Mouse (Mus musculus): ENCODE measurements around the gene Zbtb41. TPM values are rescaled to one million over a fixed set of nuclear protein-coding genes. Genes with fewer than 3 reads are reported as not detected.

Zbtb41 gene
- total and polyA plus RNA-seq, 3 experiments: 7.6 to 9.3 TPM; not detected in 1

DNA sequence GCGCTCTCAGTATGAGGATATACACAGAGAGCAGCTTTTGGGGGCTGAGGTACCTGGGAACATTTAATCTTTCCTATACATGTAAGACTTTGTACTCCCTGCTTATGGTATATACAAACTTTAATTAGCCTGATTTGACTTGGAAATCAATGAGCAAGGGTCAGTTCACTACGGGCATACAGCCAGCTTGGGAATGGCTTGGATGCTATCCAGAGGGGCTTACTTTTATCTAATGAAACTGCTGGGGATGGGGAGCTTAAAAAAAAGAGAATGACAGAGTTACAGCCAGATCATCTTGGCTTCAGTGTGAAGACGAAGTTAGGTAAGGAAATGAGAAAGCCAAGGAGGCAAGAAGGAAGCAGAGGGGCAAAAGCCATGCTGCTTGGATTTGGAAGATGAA, 2.9 kb downstream of the Zbtb41 start:
- Histone ChIP-seq H3K9ac (ENCODE audit: control insufficient read depth, low read depth, low read length, poor library complexity, severe bottlenecking) (no peak overlapping the region), H3K9me3 (replicated peaks; ENCODE audit: insufficient read depth, low read length) (no peaks in the 10 kb centered on the region), H3K4me3 (ENCODE audit: control insufficient read depth in 1 of 2, insufficient read depth in 1 of 2, low read depth in 2 of 2, low read length in 2 of 2) (no peak overlapping the region), H3K27me3 (ENCODE audit: control insufficient read depth in 1 of 2, insufficient read depth in 2 of 2, low read length in 2 of 2) (no peaks in the 10 kb centered on the region), H3K4me1 (ENCODE audit: control insufficient read depth in 1 of 2, insufficient read depth in 2 of 2, low read length in 2 of 2) (peaks cover 5 to 16% of the 10 kb centered on the region in 2 experiments), H3K79me2 (ENCODE audit: control insufficient read depth, insufficient read depth, low read length, poor library complexity) (peaks cover 27% of the 10 kb centered on the region), H3K36me3 (ENCODE audit: control insufficient read depth in 1 of 2, insufficient read depth in 2 of 2, low read length in 2 of 2) (peaks cover 6 to 19% of the 10 kb centered on the region in 2 experiments), H3K27ac (ENCODE audit: control insufficient read depth, low read depth, low read length) (no peak overlapping the region)
- no peak for DNase-seq (ENCODE audit: low read depth, low spot score)
- no peak for TF ChIP-seq UBTF (IDR thresholded peaks at IDR 0.05; ENCODE audit: borderline replicate concordance, insufficient read depth, low read depth, low read length)
- TF ChIP-seq ZMIZ1 (IDR thresholded peaks at IDR 0.05; ENCODE audit: low read depth, low read length): no peak
- no peak for TF ChIP-seq MYB (IDR thresholded peaks at IDR 0.05; ENCODE audit: low read depth, low read length)
- TF ChIP-seq MYC (IDR thresholded peaks at IDR 0.05; ENCODE audit: low read depth, low read length): no peak
- TF ChIP-seq MAX (IDR thresholded peaks at IDR 0.05; ENCODE audit: low read length): no peak
- no peak for TF ChIP-seq MAFK (IDR thresholded peaks at IDR 0.05; ENCODE audit: borderline replicate concordance, low read depth, low read length)
- no peak for TF ChIP-seq MEF2A (IDR thresholded peaks at IDR 0.05; ENCODE audit: extremely low read depth, insufficient replicate concordance, low read depth, low read length, poor library complexity, severe bottlenecking)
- TF ChIP-seq CHD2 (IDR thresholded peaks at IDR 0.05; ENCODE audit: low read length): no peak
- TF ChIP-seq USF1 (IDR thresholded peaks at IDR 0.05; ENCODE audit: low read depth, low read length): no peak
- TF ChIP-seq ZKSCAN1 (IDR thresholded peaks at IDR 0.05; ENCODE audit: low read depth, low read length): no peak

DNA sequence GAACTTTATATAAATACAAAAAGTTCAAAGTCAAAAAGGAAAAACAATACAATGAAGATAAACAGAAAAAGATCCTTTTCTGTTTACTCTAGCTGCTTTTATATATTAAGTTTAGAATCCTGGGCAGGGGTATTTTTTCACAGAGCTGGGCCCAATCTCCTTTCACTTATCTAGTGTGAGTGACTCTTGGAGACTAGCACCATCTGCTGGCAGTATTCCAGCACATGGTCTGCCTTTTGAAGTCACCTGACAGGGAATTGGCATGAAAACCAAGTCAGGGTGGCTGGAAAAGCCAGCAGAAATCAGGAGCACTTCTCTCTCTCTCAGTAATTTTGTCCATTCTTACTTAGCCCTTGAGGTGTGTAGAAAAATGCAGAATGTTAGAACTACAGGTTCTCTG, 16.3 kb downstream of the Zbtb41 start:
- Histone ChIP-seq H3K4me1 (ENCODE audit: control insufficient read depth in 1 of 2, insufficient read depth in 2 of 2, low read length in 2 of 2) (no peaks in the 10 kb centered on the region), H3K27me3 (ENCODE audit: control insufficient read depth in 1 of 2, insufficient read depth in 2 of 2, low read length in 2 of 2) (no peaks in the 10 kb centered on the region), H3K9me3 (replicated peaks; ENCODE audit: insufficient read depth, low read length) (no peaks in the 10 kb centered on the region), H3K36me3 (ENCODE audit: control insufficient read depth in 1 of 2, insufficient read depth in 2 of 2, low read length in 2 of 2) (peaks cover 0 to 42% of the 10 kb centered on the region in 2 experiments; a peak in 3 of 4 replicates), H3K9ac (ENCODE audit: control insufficient read depth, low read depth, low read length, poor library complexity, severe bottlenecking) (no peak overlapping the region), H3K27ac (ENCODE audit: control insufficient read depth, low read depth, low read length) (no peak overlapping the region), H3K79me2 (ENCODE audit: control insufficient read depth, insufficient read depth, low read length, poor library complexity) (no peaks in the 10 kb centered on the region), H3K4me3 (ENCODE audit: control insufficient read depth in 1 of 2, insufficient read depth in 1 of 2, low read depth in 2 of 2, low read length in 2 of 2) (no peak overlapping the region)
- peak; percentile 54 for DNase-seq (ENCODE audit: low read depth, low spot score)
- TF ChIP-seq SMC3 (IDR thresholded peaks at IDR 0.05; ENCODE audit: low read depth, low read length): peak; percentile 25; the same call in 1 of the 2 replicates
- no peak for TF ChIP-seq MEF2A (IDR thresholded peaks at IDR 0.05; ENCODE audit: extremely low read depth, insufficient replicate concordance, low read depth, low read length, poor library complexity, severe bottlenecking)
- no peak for TF ChIP-seq NELFE (IDR thresholded peaks at IDR 0.05; ENCODE audit: low read depth, low read length)
- no peak for TF ChIP-seq HCFC1 (IDR thresholded peaks at IDR 0.05; ENCODE audit: low read depth, low read length)
- TF ChIP-seq MYC (IDR thresholded peaks at IDR 0.05; ENCODE audit: low read depth, low read length): no peak
- no peak for TF ChIP-seq TCF12 (IDR thresholded peaks at IDR 0.05; ENCODE audit: low read depth, low read length)
- TF ChIP-seq ZMIZ1 (IDR thresholded peaks at IDR 0.05; ENCODE audit: low read depth, low read length): no peak
- TF ChIP-seq E2F4 (IDR thresholded peaks at IDR 0.05; ENCODE audit: borderline replicate concordance, low read depth, low read length): no peak
- no peak for TF ChIP-seq KAT2A (conservative IDR thresholded peaks at IDR 0.05; ENCODE audit: low read depth, low read length)
- no peak for TF ChIP-seq MAFK (IDR thresholded peaks at IDR 0.05; ENCODE audit: borderline replicate concordance, low read depth, low read length)
- TF ChIP-seq GABPA (IDR thresholded peaks at IDR 0.05; ENCODE audit: low read depth, low read length): no peak
- no peak for TF ChIP-seq ZNF384 (IDR thresholded peaks at IDR 0.05; ENCODE audit: low read depth, low read length)
- no peak for TF ChIP-seq CHD2 (IDR thresholded peaks at IDR 0.05; ENCODE audit: low read length)
- TF ChIP-seq ZC3H11A (IDR thresholded peaks at IDR 0.05; ENCODE audit: low read depth, low read length): no peak
- TF ChIP-seq USF1 (IDR thresholded peaks at IDR 0.05; ENCODE audit: low read depth, low read length): peak; percentile 73
- no peak for TF ChIP-seq GATA1 (IDR thresholded peaks at IDR 0.05; ENCODE audit: low read depth, low read length)
- TF ChIP-seq POLR2A (IDR thresholded peaks at IDR 0.05; ENCODE audit: control insufficient read depth in 1 of 2, insufficient read depth in 1 of 2, low read depth in 1 of 2, low read length in 2 of 2, poor library complexity in 1 of 2): no peak
- TF ChIP-seq ETS1 (IDR thresholded peaks at IDR 0.05; ENCODE audit: low read depth, low read length): no peak
- no peak for TF ChIP-seq ZKSCAN1 (IDR thresholded peaks at IDR 0.05; ENCODE audit: low read depth, low read length)
- no peak for TF ChIP-seq UBTF (IDR thresholded peaks at IDR 0.05; ENCODE audit: borderline replicate concordance, insufficient read depth, low read depth, low read length)
- no peak for TF ChIP-seq MYB (IDR thresholded peaks at IDR 0.05; ENCODE audit: low read depth, low read length)
- no peak for TF ChIP-seq MAZ (IDR thresholded peaks at IDR 0.05; ENCODE audit: low read depth, low read length)
- no peak for TF ChIP-seq NRF1 (IDR thresholded peaks at IDR 0.05; ENCODE audit: insufficient read depth, low read depth, low read length, poor library complexity, severe bottlenecking)
- TF ChIP-seq POLR2AphosphoS5 (IDR thresholded peaks at IDR 0.05; ENCODE audit: borderline replicate concordance, low read depth, low read length): no peak
- TF ChIP-seq TBP (IDR thresholded peaks at IDR 0.05; ENCODE audit: low read depth, low read length): no peak
- no peak for TF ChIP-seq USF2 (IDR thresholded peaks at IDR 0.05; ENCODE audit: borderline replicate concordance in 1 of 2, insufficient read depth in 1 of 2, low read depth in 1 of 2, low read length in 2 of 2)
- peak in 2 of 3 experiments; percentile 21 to 27; a peak in 2 of 6 replicates for TF ChIP-seq CTCF (IDR thresholded peaks at IDR 0.05 in 2 of 3, conservative IDR thresholded peaks at IDR 0.05 in 1 of 3; ENCODE audit: control insufficient read depth in 1 of 3, insufficient read depth in 1 of 3, low read depth in 2 of 3, low read length in 3 of 3, poor library complexity in 1 of 3, severe bottlenecking in 1 of 3)
- 0 out of 2 replicates have a peak, but pooled peaks have one; percentile 9 for TF ChIP-seq BHLHE40 (IDR thresholded peaks at IDR 0.05; ENCODE audit: borderline replicate concordance, low read depth, low read length)

Data from MEL (cell line).